Mouse (Mus musculus) hindbrain, postnatal 0 days (tissue): ENCODE data around the gene Usp10. TPM values are rescaled to one million over a fixed set of nuclear protein-coding genes. Genes with fewer than 3 reads are reported as not detected.

ENCODE experiments used
- ATAC-seq: fragments of 200-750 bp; cut with Nextera tagmentation; 2 replicates; pipeline ENCODE4 v1.8.0; 2017; ENCODE audit warnings: mild to moderate bottlenecking, moderate TSS enrichment, moderate library complexity
- DNase-seq: peaks from one replicate; pipeline ENCODE4 v3.0.0-alpha.2; 2015; ENCODE audit warnings: low spot score
- H3K27ac ChIP-seq: fragments of 300-500 bp; sonication (generic); 2 replicates; pipeline ENCODE4 v1.5.1; 2014; ENCODE audit warnings: mild to moderate bottlenecking
- H3K27me3 ChIP-seq: fragments of 300-500 bp; sonication (generic); 2 replicates; pipeline ENCODE4 v1.6.1; 2014; ENCODE audit warnings: low read length, mixed read lengths; ENCODE audit not compliant: insufficient read depth
- H3K36me3 ChIP-seq: fragments of 300-500 bp; sonication (generic); 2 replicates; pipeline ENCODE4 v1.6.1; 2014; ENCODE audit warnings: low read length, mixed read lengths; ENCODE audit not compliant: insufficient read depth
- H3K4me1 ChIP-seq: fragments of 300-500 bp; sonication (generic); 2 replicates; pipeline ENCODE4 v1.6.1; 2014; ENCODE audit warnings: antibody characterized with exemption, low read length, mixed read lengths; ENCODE audit not compliant: insufficient read depth
- H3K4me2 ChIP-seq: fragments of 300-500 bp; sonication (generic); 2 replicates; pipeline ENCODE4 v1.6.1; 2014; ENCODE audit warnings: low read depth, mild to moderate bottlenecking, low read length, moderate library complexity, mixed read lengths
- H3K4me3 ChIP-seq: fragments of 300-500 bp; sonication (generic); 2 replicates; pipeline ENCODE4 v1.5.1; 2014; ENCODE audit warnings: low read length
- H3K9ac ChIP-seq: fragments of 300-500 bp; sonication (generic); replicated peaks from 2 replicates; pipeline ENCODE4 v1.6.1; 2014; ENCODE audit warnings: mild to moderate bottlenecking, low read length, moderate library complexity, mixed read lengths
- H3K9me3 ChIP-seq: fragments of 300-500 bp; sonication (generic); 2 replicates; pipeline ENCODE4 v1.6.1; 2016; ENCODE audit warnings: low read length, mixed read lengths
- CTCF ChIP-seq: IDR thresholded peaks from 2 replicates; pipeline ENCODE4 v1.5.1; 2016; ENCODE audit warnings: antibody characterized with exemption, control low read depth, low read depth
- WGBS: fragments of 180-500 bp; shearing (Covaris S2); extraction: QIAGEN DNeasy Blood & Tissue Kit; methylation state at CpG from one replicate; pipeline ENCODE4 v1.1.7; 2014; 5-methylcytosine and 5-hydroxymethylcytosine counted together
- polyA plus RNA-seq: library from polyadenylated mRNA; unstranded; fragments of >200 nt; fragmentation: Nextera tagmentation; extraction: Ambion mirVana; gene quantifications from 2 replicates; pipeline ENCODE4 v1.2.1, GENCODE M21; 2015
- total RNA-seq: library from RNA; depleted of rRNA; stranded (reverse); fragments of >200 nt; gene quantifications from 2 replicates; pipeline ENCODE4 v1.2.3, GENCODE M21; 2014; rRNA removed

Usp10 gene
- total RNA-seq, result 88.5 and 91.1 TPM in 2 replicates
- 89.0 and 94.2 TPM in 2 replicates for polyA plus RNA-seq

DNA sequence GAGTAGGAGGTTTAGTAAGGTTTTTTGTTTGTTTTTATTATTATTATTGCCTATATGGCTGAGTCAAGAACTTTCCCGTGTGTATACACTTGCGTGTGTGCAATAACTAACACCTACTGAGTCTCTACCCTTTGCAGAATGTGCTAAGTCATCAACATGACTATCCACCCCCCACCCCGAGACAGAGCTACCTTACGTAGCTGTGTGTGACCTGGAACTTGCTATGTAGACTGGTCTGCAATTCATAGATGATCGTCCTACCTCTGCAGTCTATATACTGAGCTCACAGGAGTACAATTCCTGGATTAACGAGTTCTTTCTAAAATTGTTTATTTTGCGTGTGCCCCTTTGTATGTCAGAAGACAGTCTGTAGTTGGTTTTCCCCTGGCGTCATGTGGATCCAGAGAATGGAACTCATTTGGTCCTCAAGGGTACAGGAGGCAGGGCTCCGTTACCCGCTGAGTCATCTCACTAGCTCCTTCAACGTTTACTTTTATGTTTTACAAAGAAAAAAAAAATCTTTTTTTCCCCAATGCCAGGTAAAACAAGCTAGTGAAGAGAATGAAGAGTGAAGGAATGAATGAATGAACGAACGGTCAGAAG, at the start of gene Usp10:
Gene Usp10, plus strand, starts transcription at position 417 of the 603 bp plus-strand sequence.
- H3K36me3 ChIP-seq, result no peaks in the 10 kb centered on the region
- ATAC-seq, result peak; percentile 0; the same call in 1 of the 2 replicates
- no peaks in the 10 kb centered on the region for H3K9me3 ChIP-seq
- peak within 1 kb of the TSS; percentile 94 for H3K27ac ChIP-seq
- H3K27me3 ChIP-seq, result no peaks in the 10 kb centered on the region
- peaks cover 23% of the 10 kb centered on the region for H3K4me1 ChIP-seq
- WGBS, result 16% methylated on average over 13 of the region's 13 CpGs
- H3K4me3 ChIP-seq, result peak within 1 kb of the TSS; percentile 77
- H3K4me2 ChIP-seq, result peak within 1 kb of the TSS; percentile 87
- TF ChIP-seq CTCF, result no peak
- peak; percentile 31 for DNase-seq
- H3K9ac ChIP-seq, result peak within 1 kb of the TSS; percentile 78

DNA sequence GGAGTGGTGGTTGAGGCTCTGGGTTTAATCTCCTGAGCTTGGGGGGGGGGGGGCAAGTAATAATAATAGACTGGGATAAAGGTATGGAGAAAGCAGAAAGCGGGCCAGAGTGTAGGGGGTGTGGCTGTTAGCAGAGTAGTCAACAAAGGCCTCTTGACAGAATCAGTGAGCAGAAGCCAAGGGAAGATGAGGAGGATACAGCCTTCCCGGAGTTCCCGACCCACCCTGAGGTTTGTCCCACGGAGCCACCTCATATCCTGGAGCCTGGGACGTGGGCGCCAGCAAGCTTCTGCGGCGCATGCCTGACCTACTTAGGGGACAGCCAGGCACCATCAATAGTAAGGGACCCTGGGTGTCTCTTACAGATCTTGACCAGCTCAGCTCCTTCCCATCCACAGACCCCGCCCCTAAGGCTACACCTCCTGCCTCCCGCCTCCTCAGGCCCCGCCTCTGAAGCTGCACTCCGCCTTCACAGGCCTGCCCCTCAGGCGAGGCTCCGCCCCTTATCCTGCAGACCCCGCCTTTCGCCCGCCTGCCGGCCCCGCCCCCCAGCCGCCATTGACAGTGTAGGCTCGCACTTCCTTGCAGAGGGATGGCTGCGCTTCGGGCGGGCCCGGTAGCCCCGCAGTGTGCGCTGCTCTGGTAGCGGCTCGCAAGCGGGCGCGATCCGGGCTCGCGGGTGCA, 48.3 kb upstream of the Usp10 start, which contains the start of gene Klhl36:
Gene Klhl36, plus strand, starts transcription at position 561 of the 684 bp plus-strand sequence.
- Histone ChIP-seq H3K4me3 (peak within 1 kb of the TSS; percentile 88), H3K27ac (peak within 1 kb of the TSS; percentile 76), H3K9ac (peak within 1 kb of the TSS; percentile 84), H3K27me3 (no peaks in the 10 kb centered on the region), H3K4me1 (no peaks in the 10 kb centered on the region), H3K36me3 (no peaks in the 10 kb centered on the region), H3K9me3 (no peaks in the 10 kb centered on the region), H3K4me2 (peak within 1 kb of the TSS; percentile 93)
- no peak for TF ChIP-seq CTCF
- DNase-seq (peak; percentile 96), ATAC-seq (peak; percentile 96)
- WGBS, result 2% methylated on average over 35 of the region's 35 CpGs

DNA sequence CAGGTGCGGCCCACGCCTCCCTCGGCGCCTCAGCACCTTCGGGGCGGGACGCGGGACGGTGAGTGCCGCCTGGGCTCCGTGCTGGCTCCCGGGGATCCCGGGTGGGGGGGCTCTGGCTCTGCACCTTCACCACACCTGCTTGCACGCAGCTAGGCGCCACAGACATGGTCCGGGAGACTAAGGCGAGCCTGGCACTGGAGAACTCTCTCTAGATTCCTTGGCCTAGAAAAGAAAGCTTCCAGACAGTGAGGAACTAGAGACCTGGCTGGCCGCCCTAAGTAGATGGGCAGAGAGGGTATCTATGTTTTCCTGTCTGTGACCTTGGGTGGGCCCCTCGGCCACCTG, 47.8 kb upstream of the Usp10 start:
- peak; percentile 40 for DNase-seq
- Histone ChIP-seq H3K4me1 (no peaks in the 10 kb centered on the region), H3K36me3 (no peaks in the 10 kb centered on the region), H3K27me3 (no peaks in the 10 kb centered on the region), H3K4me2 (peak overlapping the region; percentile 93), H3K27ac (peak overlapping the region; percentile 76), H3K4me3 (peak overlapping the region; percentile 88), H3K9ac (peak overlapping the region; percentile 84), H3K9me3 (no peaks in the 10 kb centered on the region)
- ATAC-seq, result peak; percentile 61
- WGBS, result 0% methylated on average over 19 of the region's 19 CpGs
- no peak for TF ChIP-seq CTCF

DNA sequence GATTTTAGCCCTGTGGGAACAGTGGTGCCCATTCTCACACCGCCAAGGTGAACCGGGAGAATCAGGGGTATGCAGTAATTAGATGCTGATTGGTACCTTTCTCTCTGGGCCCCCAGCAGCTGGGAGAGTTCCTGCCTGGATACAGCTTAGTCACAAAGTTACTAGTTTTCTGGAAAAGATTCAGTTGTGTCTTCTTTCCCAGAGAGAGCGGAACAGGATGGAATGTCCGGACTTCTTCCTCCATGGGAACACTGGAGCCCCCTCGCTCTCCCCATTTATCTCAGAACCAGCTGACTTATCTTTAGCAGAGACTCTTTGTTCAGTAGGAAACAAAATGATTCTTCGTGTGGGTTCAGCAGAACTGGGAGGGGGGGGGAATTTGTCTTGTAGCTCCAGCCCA, 47.4 kb upstream of the Usp10 start:
- Histone ChIP-seq H3K27ac (peak overlapping the region; percentile 76; the same call in 1 of the 2 replicates), H3K36me3 (no peaks in the 10 kb centered on the region), H3K9ac (peak overlapping the region; percentile 84), H3K4me1 (no peaks in the 10 kb centered on the region), H3K4me3 (peak overlapping the region; percentile 88), H3K9me3 (no peaks in the 10 kb centered on the region), H3K4me2 (peak overlapping the region; percentile 93), H3K27me3 (no peaks in the 10 kb centered on the region)
- TF ChIP-seq CTCF, result no peak
- ATAC-seq (no peak), DNase-seq (peak; percentile 36)
- WGBS, result 9% methylated on average over 6 of the region's 6 CpGs

DNA sequence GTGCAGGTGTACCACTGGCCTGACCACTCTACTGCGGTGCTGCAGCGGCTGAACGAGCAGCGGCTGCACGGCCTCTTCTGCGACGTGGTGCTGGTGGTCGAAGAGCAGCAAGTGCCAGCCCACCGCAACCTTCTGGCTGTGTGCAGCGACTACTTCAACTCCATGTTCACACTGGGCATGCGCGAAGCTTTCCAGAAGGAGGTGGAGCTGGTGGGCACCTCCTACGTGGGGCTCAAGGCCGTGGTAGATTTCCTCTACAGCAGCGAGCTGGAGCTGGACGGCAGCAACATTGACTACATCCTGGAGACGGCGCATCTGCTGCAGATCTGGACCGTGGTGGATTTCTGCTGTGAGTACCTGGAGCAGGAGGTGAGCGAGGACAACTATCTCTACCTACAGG, 40.5 kb upstream of the Usp10 start:
- no peak for ATAC-seq
- TF ChIP-seq CTCF, result no peak
- peaks cover 5% of the 10 kb centered on the region; the same call in 1 of the 2 replicates for H3K9me3 ChIP-seq
- 86% methylated on average over 20 of the region's 20 CpGs for WGBS
- no peak overlapping the region for H3K27ac ChIP-seq
- H3K4me1 ChIP-seq, result no peaks in the 10 kb centered on the region
- H3K9ac ChIP-seq, result no peak overlapping the region
- no peak overlapping the region for H3K4me3 ChIP-seq
- no peaks in the 10 kb centered on the region for H3K27me3 ChIP-seq
- no peak for DNase-seq
- no peak overlapping the region for H3K4me2 ChIP-seq
- H3K36me3 ChIP-seq, result peaks cover 33% of the 10 kb centered on the region; the same call in 1 of the 2 replicates

DNA sequence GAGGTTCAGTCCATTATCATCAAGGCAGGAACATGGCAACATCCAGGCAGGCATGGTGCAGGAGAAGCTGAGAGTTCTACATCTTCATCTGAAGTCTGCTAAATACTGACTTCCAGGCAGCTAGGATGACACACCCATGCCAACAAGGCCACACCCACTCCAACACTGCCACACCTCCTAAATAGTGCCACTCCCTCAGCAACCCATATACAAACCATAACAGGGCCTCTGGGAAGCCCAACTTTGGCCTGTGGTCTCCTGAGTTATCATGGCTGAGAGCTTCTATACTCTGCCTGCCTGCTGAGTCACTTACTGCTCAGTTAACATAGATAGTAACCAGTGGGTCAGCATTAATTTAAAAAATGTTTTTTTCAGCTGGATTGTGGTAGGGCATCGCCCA, 37.0 kb upstream of the Usp10 start:
- WGBS, result 97% methylated on average over 1 of the region's 1 CpGs
- peaks cover 37% of the 10 kb centered on the region; the same call in 1 of the 2 replicates for H3K36me3 ChIP-seq
- no peak for ATAC-seq

More for the DNA sequence above, 37.0 kb upstream of the Usp10 start:
- Histone ChIP-seq H3K4me3 (no peak overlapping the region), H3K4me1 (no peaks in the 10 kb centered on the region), H3K4me2 (no peak overlapping the region), H3K27ac (no peak overlapping the region), H3K9me3 (peaks cover 5% of the 10 kb centered on the region; the same call in 1 of the 2 replicates), H3K9ac (no peak overlapping the region), H3K27me3 (no peaks in the 10 kb centered on the region)
- DNase-seq, result no peak
- TF ChIP-seq CTCF, result no peak
